Mouse (Mus musculus): ENCODE measurements around the gene Cpt1c.

DNA sequence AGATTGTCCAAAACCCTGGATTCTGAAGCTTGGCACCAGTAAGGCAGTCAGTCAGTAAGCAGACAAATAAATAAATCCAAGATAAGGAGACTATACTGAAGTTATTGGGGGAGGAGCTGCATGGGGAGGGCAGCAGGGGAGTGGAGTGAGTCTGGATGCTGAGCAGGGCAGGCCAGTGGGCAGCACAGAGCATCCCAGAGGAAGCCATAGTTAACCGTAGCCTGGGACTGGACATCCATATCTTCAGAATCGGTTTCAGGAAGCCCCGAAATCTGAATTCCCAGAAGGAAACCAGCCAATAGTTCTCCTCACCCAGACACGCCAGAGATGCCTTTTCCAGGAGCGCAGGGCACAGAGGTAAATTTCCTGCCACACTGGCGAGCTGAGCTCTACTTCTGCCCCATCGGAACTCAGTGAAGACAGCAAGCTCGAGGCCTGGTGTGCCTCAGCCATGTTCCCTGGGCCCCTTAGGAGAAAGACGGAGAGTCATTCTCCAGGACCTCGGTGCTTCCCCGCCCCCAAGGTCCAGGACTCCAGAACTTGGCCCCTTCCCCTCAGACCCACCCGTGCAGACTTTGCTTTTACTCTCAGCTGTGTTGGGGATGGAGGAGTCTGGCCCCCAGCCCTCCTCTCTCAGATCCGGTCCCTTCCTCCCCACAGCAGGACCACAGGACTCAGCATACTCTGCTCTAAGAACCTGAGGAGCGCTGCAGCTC is 1.1 kb downstream of the Cpt1c start:
- TF ChIP-seq CTCF (IDR thresholded peaks at IDR 0.05): no peak
- TF ChIP-seq POLR2A (IDR thresholded peaks at IDR 0.05; ENCODE audit: insufficient read depth, low read depth, low read length): no peak

Data from heart, adult 2 months (tissue).